Mouse (Mus musculus) lung, postnatal 0 days (tissue): ENCODE results near the gene Vps39. TPM values are rescaled to one million over a fixed set of nuclear protein-coding genes. Genes with fewer than 3 reads are reported as not detected.
A peak's percentile ranks its signal among the peaks of the same experiment; 100 is the strongest.

Experiments
- ATAC-seq: fragments of 200-750 bp; cut with Nextera tagmentation; 2 replicates; pipeline ENCODE4 v1.8.0; 2017; ENCODE audit warnings: moderate library complexity
- DNase-seq: peaks from one replicate; pipeline ENCODE4 v3.0.0-alpha.2; 2016; ENCODE audit warnings: low spot score
- H3K27ac ChIP-seq: fragments of 300-500 bp; sonication (generic); 2 replicates; pipeline ENCODE4 v1.5.1; 2014; ENCODE audit warnings: antibody characterized with exemption, mild to moderate bottlenecking, low read length, mixed read lengths
- H3K27me3 ChIP-seq: fragments of 300-500 bp; sonication (generic); replicated peaks from 2 replicates; pipeline ENCODE4 v1.6.1; 2014; ENCODE audit warnings: low read length, mixed read lengths; ENCODE audit not compliant: insufficient read depth
- H3K36me3 ChIP-seq: fragments of 300-500 bp; sonication (generic); 2 replicates; pipeline ENCODE4 v1.6.1; 2014; ENCODE audit warnings: low read length, mixed read lengths; ENCODE audit not compliant: insufficient read depth
- H3K4me1 ChIP-seq: fragments of 300-500 bp; sonication (generic); 2 replicates; pipeline ENCODE4 v1.6.1; 2014; ENCODE audit warnings: antibody characterized with exemption, low read depth, low read length, mixed read lengths; ENCODE audit not compliant: insufficient read depth
- H3K4me2 ChIP-seq: fragments of 300-500 bp; sonication (generic); replicated peaks from 2 replicates; pipeline ENCODE4 v1.6.1; 2014; ENCODE audit warnings: low read depth, mild to moderate bottlenecking, low read length, moderate library complexity, mixed read lengths
- H3K4me3 ChIP-seq: fragments of 300-500 bp; sonication (generic); 2 replicates; pipeline ENCODE4 v1.5.1; 2014; ENCODE audit warnings: low read depth, low read length
- H3K9ac ChIP-seq: fragments of 300-500 bp; sonication (generic); replicated peaks from 2 replicates; pipeline ENCODE4 v1.6.1; 2014; ENCODE audit warnings: low read depth, mild to moderate bottlenecking
- H3K9me3 ChIP-seq: fragments of 300-500 bp; sonication (generic); 2 replicates; pipeline ENCODE4 v1.6.1; 2016; ENCODE audit warnings: low read length, mixed read lengths
- CTCF ChIP-seq: IDR thresholded peaks from 2 replicates; pipeline ENCODE4 v1.5.1; 2016; ENCODE audit warnings: antibody characterized with exemption, mild to moderate bottlenecking
- EP300 ChIP-seq: IDR thresholded peaks from 2 replicates; pipeline ENCODE4 v1.6.1; 2016; ENCODE audit warnings: antibody characterized with exemption, mild to moderate bottlenecking, control low read depth
- WGBS: fragments of 180-500 bp; shearing (Covaris S2); extraction: QIAGEN DNeasy Blood & Tissue Kit; methylation state at CpG from one replicate; pipeline ENCODE4 v1.1.7; 2014; 5-methylcytosine and 5-hydroxymethylcytosine counted together
- polyA plus RNA-seq: library from polyadenylated mRNA; unstranded; fragments of >200 nt; fragmentation: Nextera tagmentation; extraction: Ambion mirVana; gene quantifications from 2 replicates; pipeline ENCODE4 v1.2.1, GENCODE M21; 2015

Gene Vps39
- polyA plus RNA-seq, 1 experiment from 2014 or later, result 15.2 TPM

DNA sequence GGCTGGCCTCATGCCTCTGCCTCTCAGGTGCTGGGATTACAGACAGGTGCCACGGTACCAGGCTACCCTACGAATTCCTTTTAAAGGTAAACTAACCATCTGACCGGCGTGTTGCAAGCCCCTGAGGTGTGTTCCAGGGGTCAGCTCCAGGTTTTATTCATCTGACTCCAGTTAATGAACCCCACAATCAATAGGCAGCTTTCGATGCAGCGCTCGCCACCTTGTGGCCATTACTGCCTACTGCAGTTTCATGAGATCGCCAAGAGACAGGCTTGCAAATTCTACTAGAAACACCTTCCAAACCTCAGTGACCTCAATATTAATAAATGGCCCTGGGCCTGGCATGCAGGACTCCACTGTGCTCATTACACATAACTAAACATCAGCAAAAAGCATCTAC is 73.0 kb downstream of the Vps39 start:
- DNase-seq (peak; percentile 52), ATAC-seq (no peak)
- Histone ChIP-seq H3K4me1 (no peaks in the 10 kb centered on the region), H3K9me3 (no peaks in the 10 kb centered on the region), H3K4me3 (no peak overlapping the region), H3K4me2 (no peak overlapping the region), H3K9ac (no peak overlapping the region), H3K27ac (no peak overlapping the region), H3K27me3 (no peaks in the 10 kb centered on the region), H3K36me3 (no peaks in the 10 kb centered on the region)
- TF ChIP-seq EP300 (no peak), CTCF (peak; percentile 83)
- 13% methylated on average over 8 of the region's 8 CpGs for WGBS

DNA sequence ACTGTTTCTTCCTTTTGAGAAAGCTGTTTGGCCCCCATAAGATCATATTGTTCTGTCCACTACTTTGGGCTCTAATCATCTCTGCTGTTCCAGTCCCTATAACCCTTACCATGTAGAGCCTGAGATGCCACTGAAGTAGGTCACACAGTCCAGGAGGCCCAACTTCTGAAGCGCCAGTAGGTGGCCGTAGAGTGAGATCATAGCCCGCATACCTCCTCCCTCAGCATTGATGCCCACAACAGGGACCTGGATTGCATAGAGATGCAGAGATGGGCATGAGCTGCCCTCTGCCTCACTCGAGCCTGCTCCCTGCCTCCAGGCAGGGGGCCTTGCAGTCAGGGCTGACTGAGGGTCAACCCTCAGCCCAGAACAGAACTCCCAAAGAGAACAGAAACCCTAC is 76.0 kb downstream of the Vps39 start:
- ATAC-seq, result no peak
- TF ChIP-seq EP300, result no peak
- no peak for TF ChIP-seq CTCF
- WGBS, result 72% methylated on average over 4 of the region's 4 CpGs

DNA sequence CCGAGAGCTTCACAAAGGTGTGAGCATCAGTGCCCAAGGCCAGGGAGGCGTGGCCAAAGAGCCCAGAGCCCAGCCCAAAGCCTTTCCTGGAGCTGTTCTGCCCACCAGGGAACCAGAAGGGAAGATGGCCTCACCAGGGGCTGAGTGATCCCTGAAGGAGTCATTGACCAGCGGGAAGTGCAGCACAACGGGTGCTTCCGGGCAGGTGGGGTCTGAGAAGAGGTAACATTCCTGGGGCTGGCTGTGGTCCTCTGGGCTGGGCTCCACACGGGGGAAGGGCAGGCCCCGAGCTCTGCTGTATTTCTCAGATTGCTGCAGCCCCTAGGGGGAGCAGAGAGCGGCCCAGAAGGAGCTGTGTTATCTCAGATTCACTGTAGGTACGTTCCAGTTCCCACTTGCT is 84.3 kb downstream of the Vps39 start:
- Histone ChIP-seq H3K27me3 (no peaks in the 10 kb centered on the region), H3K9ac (no peak overlapping the region), H3K4me3 (no peak overlapping the region), H3K27ac (no peak overlapping the region), H3K4me1 (no peaks in the 10 kb centered on the region), H3K4me2 (peak overlapping the region; percentile 36; the same call in 1 of the 2 replicates), H3K9me3 (no peaks in the 10 kb centered on the region), H3K36me3 (no peaks in the 10 kb centered on the region)
- WGBS, result 1% methylated on average over 8 of the region's 9 CpGs
- TF ChIP-seq EP300 (no peak), CTCF (peak; percentile 59)
- ATAC-seq (peak; percentile 76), DNase-seq (peak; percentile 39)

More for the DNA sequence above, 76.0 kb downstream of the Vps39 start:
- H3K27ac ChIP-seq, result no peak overlapping the region
- H3K4me1 ChIP-seq, result no peaks in the 10 kb centered on the region
- DNase-seq, result no peak
- H3K9me3 ChIP-seq, result no peaks in the 10 kb centered on the region
- H3K9ac ChIP-seq, result no peak overlapping the region
- no peak overlapping the region for H3K4me3 ChIP-seq
- no peaks in the 10 kb centered on the region for H3K36me3 ChIP-seq
- H3K4me2 ChIP-seq, result no peak overlapping the region
- no peaks in the 10 kb centered on the region for H3K27me3 ChIP-seq

Other genes with a start within 250 kb of the Vps39 start
- 228 and 262 TPM in 2 replicates for gene Ehd4, start 198.5 kb downstream of the Vps39 start, polyA plus RNA-seq
- gene Pla2g4e, start 107.8 kb downstream of the Vps39 start, polyA plus RNA-seq, result 0.13 TPM in 1 of 2 replicates, not detected in the other
- gene Pla2g4d, start 63.9 kb downstream of the Vps39 start, polyA plus RNA-seq, result not detected in 2 replicates
- 1.8 and 2.2 TPM in 2 replicates for gene Pla2g4f, start 39.0 kb downstream of the Vps39 start, polyA plus RNA-seq
- gene Ganc, start 50.8 kb upstream of the Vps39 start, polyA plus RNA-seq, result 10.9 and 11.5 TPM in 2 replicates
- gene Tmem87a, start 51.0 kb upstream of the Vps39 start, polyA plus RNA-seq, result 12.0 and 14.0 TPM in 2 replicates
- gene Capn3, start 102.9 kb upstream of the Vps39 start, polyA plus RNA-seq, result 0.55 and 0.92 TPM in 2 replicates
- 28.2 and 28.5 TPM in 2 replicates for gene Zfp106, start 210.7 kb upstream of the Vps39 start, polyA plus RNA-seq
- 40.0 and 48.0 TPM in 2 replicates for gene Snap23, start 214.5 kb upstream of the Vps39 start, polyA plus RNA-seq